15 mouse cellular contexts compared by ENCODE assay signal in the genomic region with DNA sequence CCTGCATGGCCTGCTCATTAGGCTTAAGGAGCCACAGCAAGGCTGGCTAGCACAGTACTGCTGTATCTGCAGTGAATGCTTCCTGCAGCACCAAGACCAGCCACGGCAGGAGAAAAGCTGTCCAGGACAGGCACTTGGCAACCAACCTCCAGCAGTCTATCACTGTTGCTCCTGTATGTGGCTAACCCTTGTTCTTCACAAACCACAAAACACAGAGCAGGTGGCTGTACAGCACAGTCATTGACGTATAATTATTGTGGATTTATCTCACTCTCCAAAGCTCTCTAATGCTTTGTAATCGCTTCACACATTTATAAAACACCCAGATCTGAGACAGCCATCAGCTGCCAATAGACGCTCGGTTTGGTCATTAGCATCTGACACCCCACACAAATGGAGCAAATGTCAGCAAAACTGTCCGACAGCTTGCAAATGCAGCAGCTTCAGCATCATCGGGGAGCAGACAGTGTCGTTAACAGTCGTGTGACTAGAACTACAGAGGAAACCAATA.
DNase-seq lines count a peak whose midpoint lies in the region; ATAC-seq and TF ChIP-seq lines count a peak whose summit lies in the region.
"Had no signal": no experiment of that assay in that cellular context is flagged by ENCODE, and none has a peak within 500 bp of the region (broad histone marks: within the 10 kb centered on the region; RNA-seq: fewer than 3 reads in every experiment).

No protein-coding gene starts in this region.

- H3K36me3 ChIP-seq in hindbrain, embryonic 12.5 days = no peaks in the 10 kb centered on the region
- no peaks in the 10 kb centered on the region for H3K36me3 ChIP-seq in hindbrain, embryonic 11.5 days (ENCODE audit: control insufficient read depth, insufficient read depth, low read length)
- no peaks in the 10 kb centered on the region for H3K36me3 ChIP-seq in forebrain, embryonic 14.5 days (ENCODE audit: control insufficient read depth, insufficient read depth, low read length)
- H3K36me3 ChIP-seq: embryonic facial prominence, embryonic 13.5 days; neural tube, embryonic 12.5 days had no signal

- no peak for TF ChIP-seq CTCF in brain, embryonic 14.5 days (IDR thresholded peaks at IDR 0.05; ENCODE audit: borderline replicate concordance, extremely low read depth, insufficient read depth, insufficient read length)

- H3K27me3 ChIP-seq in hindbrain, embryonic 12.5 days = no peaks in the 10 kb centered on the region
- no peaks in the 10 kb centered on the region for H3K27me3 ChIP-seq in hindbrain, embryonic 11.5 days (ENCODE audit: control insufficient read depth, insufficient read depth, low read length)
- no peaks in the 10 kb centered on the region for H3K27me3 ChIP-seq in forebrain, embryonic 14.5 days (replicated peaks; ENCODE audit: control insufficient read depth, insufficient read depth, low read length)
- H3K27me3 ChIP-seq: embryonic facial prominence, embryonic 13.5 days; neural tube, embryonic 12.5 days; Patski had no signal

- H3K27ac ChIP-seq in hindbrain, embryonic 12.5 days = no peak overlapping the region
- H3K27ac ChIP-seq in hindbrain, embryonic 11.5 days (ENCODE audit: low read depth, low read length) = no peak overlapping the region
- peak overlapping the region; percentile 52 for H3K27ac ChIP-seq in forebrain, embryonic 14.5 days (ENCODE audit: low read depth, low read length)
- H3K27ac ChIP-seq: embryonic facial prominence, embryonic 13.5 days; kidney, postnatal 0 days; neural tube, embryonic 12.5 days had no signal

- no peak overlapping the region for H3K4me2 ChIP-seq in hindbrain, embryonic 12.5 days (replicated peaks)
- H3K4me2 ChIP-seq in hindbrain, embryonic 11.5 days (replicated peaks; ENCODE audit: low read depth, low read length) = no peak overlapping the region
- H3K4me2 ChIP-seq in forebrain, embryonic 14.5 days (ENCODE audit: low read length) = no peak overlapping the region
- H3K4me2 ChIP-seq: embryonic facial prominence, embryonic 13.5 days; neural tube, embryonic 12.5 days had no signal

- no peak overlapping the region for H3K4me3 ChIP-seq in hindbrain, embryonic 12.5 days
- no peak overlapping the region for H3K4me3 ChIP-seq in hindbrain, embryonic 11.5 days (ENCODE audit: low read depth, low read length)
- no peak overlapping the region for H3K4me3 ChIP-seq in forebrain, embryonic 14.5 days (ENCODE audit: low read depth, low read length)
- H3K4me3 ChIP-seq: embryonic facial prominence, embryonic 13.5 days; neural tube, embryonic 12.5 days had no signal

- WGBS in hindbrain, embryonic 12.5 days = 72% methylated on average over 9 of the region's 9 CpGs
- WGBS in hindbrain, embryonic 11.5 days = 82% methylated on average over 9 of the region's 9 CpGs
- WGBS in forebrain, embryonic 14.5 days = 17% methylated on average over 9 of the region's 9 CpGs

- no peak overlapping the region for H3K9ac ChIP-seq in hindbrain, embryonic 12.5 days
- no peak overlapping the region for H3K9ac ChIP-seq in hindbrain, embryonic 11.5 days (ENCODE audit: low read depth, low read length)
- H3K9ac ChIP-seq in forebrain, embryonic 14.5 days (ENCODE audit: low read length) = no peak overlapping the region
- H3K9ac ChIP-seq: embryonic facial prominence, embryonic 13.5 days; liver, postnatal 0 days; neural tube, embryonic 12.5 days had no signal

- TF ChIP-seq POLR2A in brain, embryonic 14.5 days (IDR thresholded peaks at IDR 0.05; ENCODE audit: borderline replicate concordance, extremely low read depth, insufficient read depth, insufficient read length, poor library complexity, severe bottlenecking) = no peak

- no peaks in the 10 kb centered on the region for H3K9me3 ChIP-seq in hindbrain, embryonic 12.5 days (replicated peaks)
- no peaks in the 10 kb centered on the region for H3K9me3 ChIP-seq in hindbrain, embryonic 11.5 days (ENCODE audit: control insufficient read depth, low read length)
- no peaks in the 10 kb centered on the region for H3K9me3 ChIP-seq in forebrain, embryonic 14.5 days (replicated peaks; ENCODE audit: control insufficient read depth, low read length)
- H3K9me3 ChIP-seq: embryonic facial prominence, embryonic 13.5 days; neural tube, embryonic 12.5 days had no signal

- ATAC-seq in hindbrain, embryonic 12.5 days (ENCODE audit: low FRiP score) = 0 out of 2 replicates have a peak, but pooled peaks have one; percentile 29
- no peak for ATAC-seq in hindbrain, embryonic 11.5 days (ENCODE audit: low FRiP score)
- ATAC-seq in forebrain, embryonic 14.5 days = peak; percentile 94
- ATAC-seq in erythroblast, adult 5-6 weeks (replicated peaks; ENCODE audit: low FRiP score, poor library complexity, severe bottlenecking) = no peak
- ATAC-seq: liver, postnatal 0 days; Patski had no signal

- no peak for DNase-seq in hindbrain, embryonic 11.5 days (ENCODE audit: low spot score)
- DNase-seq in brain, embryonic 14.5 days (ENCODE audit: low read depth) = peak; percentile 90
- DNase-seq in forebrain, embryonic 14.5 days (ENCODE audit: low spot score) = peak; percentile 79
- DNase-seq in layer of hippocampus, postnatal 14 days (ENCODE audit: low spot score in 2 of 2) = peak; percentile 7 to 62
- no peak for DNase-seq in frontal cortex, adult 2 months (ENCODE audit: extremely low spot score in 1 of 2, low spot score in 1 of 2)
- no peak for DNase-seq in ovary, postnatal 10 days (ENCODE audit: low spot score)
- DNase-seq: left cerebral cortex, postnatal 4 days; liver, postnatal 0 days; right cerebral cortex, postnatal 14 days had no signal

- H3K4me1 ChIP-seq in hindbrain, embryonic 12.5 days = no peaks in the 10 kb centered on the region
- H3K4me1 ChIP-seq in hindbrain, embryonic 11.5 days (replicated peaks; ENCODE audit: control insufficient read depth, insufficient read depth, low read length) = no peaks in the 10 kb centered on the region
- peaks cover 4% of the 10 kb centered on the region; the same call in 1 of the 2 replicates for H3K4me1 ChIP-seq in forebrain, embryonic 14.5 days (ENCODE audit: control insufficient read depth, insufficient read depth, low read length)
- H3K4me1 ChIP-seq: embryonic facial prominence, embryonic 13.5 days; neural tube, embryonic 12.5 days had no signal

Comparison
In these comparisons a context has a peak if more than half of its experiments do, and no peak if none do; other contexts are left out.
1. ATAC-seq: peak in hindbrain, embryonic 12.5 days (single experiment) and forebrain, embryonic 14.5 days (single experiment); none in hindbrain, embryonic 11.5 days (single experiment) and erythroblast, adult 5-6 weeks (single experiment).
2. DNase-seq: peak in brain, embryonic 14.5 days (single experiment), forebrain, embryonic 14.5 days (single experiment) and layer of hippocampus, postnatal 14 days (2 of 2); none in hindbrain, embryonic 11.5 days (single experiment), frontal cortex, adult 2 months (0 of 2) and ovary, postnatal 10 days (single experiment).